Mouse (Mus musculus) midbrain, embryonic 10.5 days (tissue): ENCODE data around the gene Olfr1105. TPM values are rescaled to one million over a fixed set of nuclear protein-coding genes. Genes with fewer than 3 reads are reported as not detected.

Source experiments
- DNase-seq: peaks from one replicate; pipeline ENCODE4 v3.0.0-alpha.2; 2017; ENCODE audit warnings: low spot score
- H3K27ac ChIP-seq: fragments of 300-500 bp; sonication (generic); replicated peaks from 2 replicates; pipeline ENCODE4 v1.5.1; 2016; ENCODE audit warnings: mild to moderate bottlenecking
- H3K27me3 ChIP-seq: fragments of 300-500 bp; sonication (generic); 2 replicates; pipeline ENCODE4 v1.6.1; 2016; ENCODE audit warnings: low read depth, mild to moderate bottlenecking; ENCODE audit not compliant: poor library complexity, severe bottlenecking
- H3K36me3 ChIP-seq: fragments of 300-500 bp; sonication (generic); 2 replicates; pipeline ENCODE4 v1.6.1; 2016; ENCODE audit warnings: mild to moderate bottlenecking, moderate library complexity
- H3K4me1 ChIP-seq: fragments of 300-500 bp; sonication (generic); 2 replicates; pipeline ENCODE4 v1.6.1; 2016
- H3K4me3 ChIP-seq: fragments of 300-500 bp; sonication (generic); 2 replicates; pipeline ENCODE4 v1.5.1; 2016; ENCODE audit warnings: mild to moderate bottlenecking, moderate library complexity
- H3K9me3 ChIP-seq: fragments of 300-500 bp; sonication (generic); replicated peaks from 2 replicates; pipeline ENCODE4 v1.6.1; 2016; ENCODE audit warnings: mild to moderate bottlenecking
- WGBS: fragments of 180-500 bp; shearing (Covaris S2); methylation state at CpG from one replicate; pipeline ENCODE4 v1.1.7; 2016; 5-methylcytosine and 5-hydroxymethylcytosine counted together
- polyA plus RNA-seq: library from polyadenylated mRNA; unstranded; fragments of >200 nt; fragmentation: Nextera tagmentation; extraction: Ambion mirVana; gene quantifications from 2 replicates; pipeline ENCODE4 v1.2.1, GENCODE M21; 2016

Gene Olfr1105
- not detected in 2 replicates for polyA plus RNA-seq

DNA sequence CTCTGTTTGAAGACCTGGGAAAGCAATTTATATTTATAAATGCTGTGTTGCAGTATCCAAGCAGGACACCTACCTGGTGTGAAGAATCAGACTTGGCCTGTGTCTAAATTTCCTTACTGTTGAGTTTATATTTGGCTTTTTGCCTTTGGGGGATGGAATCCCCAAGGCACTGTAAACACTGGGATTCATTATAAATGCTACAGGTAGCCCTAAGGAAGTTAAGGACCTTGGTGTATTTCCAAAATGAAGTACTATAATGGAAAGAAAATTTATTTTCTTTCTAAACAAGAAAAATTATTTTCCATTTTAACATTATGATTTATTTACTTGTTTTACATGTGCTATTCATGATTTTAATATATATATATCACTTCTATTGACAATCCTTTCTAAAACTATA lies at the start of gene Olfr1105:
Gene Olfr1105 (minus strand): TSS at position 101 of the 400 bp plus-strand sequence.
- Histone ChIP-seq H3K4me1 (no peaks in the 10 kb centered on the region), H3K27ac (no peak within 1 kb of the TSS), H3K4me3 (no peak within 1 kb of the TSS), H3K9me3 (no peaks in the 10 kb centered on the region), H3K27me3 (no peaks in the 10 kb centered on the region), H3K36me3 (no peaks in the 10 kb centered on the region)
- no peak for DNase-seq

DNA sequence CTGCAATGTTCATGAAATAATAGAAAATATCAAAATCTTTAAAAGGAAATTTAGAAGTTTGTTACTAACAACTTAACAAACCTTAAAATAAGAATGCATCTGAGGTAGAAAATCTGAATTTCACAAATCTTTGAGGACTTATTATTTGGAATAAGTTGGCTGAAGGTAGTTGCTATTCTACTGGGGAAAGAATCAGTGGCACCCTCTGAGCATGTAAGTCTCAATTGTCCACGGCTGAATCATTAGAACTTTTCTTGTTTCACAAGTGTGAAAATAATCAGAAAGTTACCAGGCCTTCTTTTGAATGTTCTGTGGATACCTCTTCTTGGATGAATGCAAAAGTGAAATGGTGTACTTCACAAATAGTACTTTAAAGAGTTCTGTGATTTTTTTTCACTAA lies 39.4 kb upstream of the Olfr1105 start, which contains the start of gene Olfr1107:
Gene Olfr1107 (minus strand): TSS at position 101 of the 400 bp plus-strand sequence.
- no peak for DNase-seq
- H3K4me3 ChIP-seq: no peak within 1 kb of the TSS
- H3K27ac ChIP-seq: no peak within 1 kb of the TSS
- H3K36me3 ChIP-seq: no peaks in the 10 kb centered on the region
- no peaks in the 10 kb centered on the region for H3K4me1 ChIP-seq
- H3K27me3 ChIP-seq: no peaks in the 10 kb centered on the region
- no peaks in the 10 kb centered on the region for H3K9me3 ChIP-seq
- 80% methylated on average over 1 of the region's 1 CpGs for WGBS

- no peak for DNase-seq
- no peaks in the 10 kb centered on the region for H3K9me3 ChIP-seq
- H3K4me3 ChIP-seq: no peak within 1 kb of the TSS
- no peak within 1 kb of the TSS for H3K27ac ChIP-seq
- WGBS: 89% methylated on average over 1 of the region's 1 CpGs
- H3K27me3 ChIP-seq: no peaks in the 10 kb centered on the region
- H3K4me1 ChIP-seq: no peaks in the 10 kb centered on the region
- H3K36me3 ChIP-seq: no peaks in the 10 kb centered on the region
Measured at GRCm38 (mm10) chr2:87052173-87052572, 15.8 kb upstream of the Olfr1105 start, which contains the start of gene Olfr1106. TSS of gene Olfr1106 (minus strand) at chr2:87052273.

- Histone ChIP-seq H3K4me1 (no peaks in the 10 kb centered on the region), H3K4me3 (no peak within 1 kb of the TSS), H3K27ac (no peak within 1 kb of the TSS), H3K36me3 (no peaks in the 10 kb centered on the region), H3K27me3 (no peaks in the 10 kb centered on the region), H3K9me3 (no peaks in the 10 kb centered on the region)
- no peak for DNase-seq
- 83% methylated on average over 1 of the region's 1 CpGs for WGBS
Measured at GRCm38 (mm10) chr2:87026980-87027379, 9.4 kb downstream of the Olfr1105 start, which contains the start of gene Olfr1104. TSS of gene Olfr1104 (minus strand) at chr2:87027080.

GRCm38 (mm10) chr2:86998098-86998497 lies 38.2 kb downstream of the Olfr1105 start, which contains the start of gene Olfr1102:
TSS of gene Olfr1102 (plus strand) at chr2:86998398.
- DNase-seq: no peak
- no peaks in the 10 kb centered on the region for H3K36me3 ChIP-seq
- no peaks in the 10 kb centered on the region for H3K9me3 ChIP-seq
- H3K4me3 ChIP-seq: no peak within 1 kb of the TSS
- H3K27ac ChIP-seq: no peak within 1 kb of the TSS
- H3K4me1 ChIP-seq: no peaks in the 10 kb centered on the region
- no peaks in the 10 kb centered on the region for H3K27me3 ChIP-seq

DNA sequence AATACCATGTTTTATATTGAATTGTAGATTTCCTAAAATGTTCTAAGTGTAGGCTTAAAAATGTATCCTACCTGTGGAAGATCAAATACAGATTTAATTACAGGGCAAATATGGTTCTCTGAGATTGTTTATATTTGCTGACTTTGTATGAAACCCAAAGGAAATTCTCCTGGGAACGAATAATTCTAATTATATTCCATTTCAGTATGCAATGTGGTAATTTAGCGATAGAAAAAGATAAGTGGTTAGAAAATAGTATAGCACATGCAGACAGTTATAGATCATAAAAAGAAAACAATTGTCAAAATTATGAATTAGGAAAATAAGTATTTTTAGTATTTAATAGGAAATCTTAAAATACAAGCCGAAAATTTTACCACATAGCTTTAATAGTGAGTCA lies 45.2 kb downstream of the Olfr1105 start, which contains the start of gene Olfr1101:
Gene Olfr1101 (minus strand): TSS at position 101 of the 400 bp plus-strand sequence.
- H3K36me3 ChIP-seq: no peaks in the 10 kb centered on the region
- H3K27ac ChIP-seq: no peak within 1 kb of the TSS
- 89% methylated on average over 3 of the region's 3 CpGs for WGBS
- H3K9me3 ChIP-seq: no peaks in the 10 kb centered on the region
- no peaks in the 10 kb centered on the region for H3K4me1 ChIP-seq
- no peaks in the 10 kb centered on the region for H3K27me3 ChIP-seq
- DNase-seq: no peak
- H3K4me3 ChIP-seq: no peak within 1 kb of the TSS

Other genes starting within 250 kb of the Olfr1105 start
- gene Olfr141, start 226.5 kb downstream of the Olfr1105 start, polyA plus RNA-seq: not detected in 2 replicates
- not detected in 2 replicates for gene Olfr1094, start 211.9 kb downstream of the Olfr1105 start, polyA plus RNA-seq
- not detected in 2 replicates for gene Olfr1095, start 184.8 kb downstream of the Olfr1105 start, polyA plus RNA-seq
- gene Gm13723, start 161.7 kb downstream of the Olfr1105 start, polyA plus RNA-seq: not detected in 2 replicates
- not detected in 2 replicates for gene Olfr1097, start 144.3 kb downstream of the Olfr1105 start, polyA plus RNA-seq
- not detected in 2 replicates for gene Olfr1098, start 112.0 kb downstream of the Olfr1105 start, polyA plus RNA-seq
- not detected in 2 replicates for gene Olfr1099, start 75.8 kb downstream of the Olfr1105 start, polyA plus RNA-seq
- not detected in 2 replicates for gene Olfr1100, start 56.6 kb downstream of the Olfr1105 start, polyA plus RNA-seq
- gene Olfr1101, start 45.3 kb downstream of the Olfr1105 start, polyA plus RNA-seq: not detected in 2 replicates
- gene Olfr1102, start 38.1 kb downstream of the Olfr1105 start, polyA plus RNA-seq: not detected in 2 replicates
- not detected in 2 replicates for gene Olfr1104, start 9.5 kb downstream of the Olfr1105 start, polyA plus RNA-seq
- not detected in 2 replicates for gene Olfr1106, start 15.7 kb upstream of the Olfr1105 start, polyA plus RNA-seq
- gene Olfr1107, start 39.3 kb upstream of the Olfr1105 start, polyA plus RNA-seq: not detected in 2 replicates
- gene Olfr1109, start 59.5 kb upstream of the Olfr1105 start, polyA plus RNA-seq: not detected in 2 replicates
- not detected in 2 replicates for gene Olfr259, start 78.0 kb upstream of the Olfr1105 start, polyA plus RNA-seq
- not detected in 2 replicates for gene Olfr1110, start 103.8 kb upstream of the Olfr1105 start, polyA plus RNA-seq
- gene Olfr1111, start 116.1 kb upstream of the Olfr1105 start, polyA plus RNA-seq: not detected in 2 replicates
- gene Olfr1112, start 151.3 kb upstream of the Olfr1105 start, polyA plus RNA-seq: not detected in 2 replicates
- gene Olfr1113, start 172.4 kb upstream of the Olfr1105 start, polyA plus RNA-seq: not detected in 2 replicates
- gene Olfr1115, start 211.5 kb upstream of the Olfr1105 start, polyA plus RNA-seq: not detected in 2 replicates
- gene Olfr1116, start 231.0 kb upstream of the Olfr1105 start, polyA plus RNA-seq: not detected in 2 replicates